ENCODE assay signal across 19 mouse cellular contexts in the genomic region with DNA sequence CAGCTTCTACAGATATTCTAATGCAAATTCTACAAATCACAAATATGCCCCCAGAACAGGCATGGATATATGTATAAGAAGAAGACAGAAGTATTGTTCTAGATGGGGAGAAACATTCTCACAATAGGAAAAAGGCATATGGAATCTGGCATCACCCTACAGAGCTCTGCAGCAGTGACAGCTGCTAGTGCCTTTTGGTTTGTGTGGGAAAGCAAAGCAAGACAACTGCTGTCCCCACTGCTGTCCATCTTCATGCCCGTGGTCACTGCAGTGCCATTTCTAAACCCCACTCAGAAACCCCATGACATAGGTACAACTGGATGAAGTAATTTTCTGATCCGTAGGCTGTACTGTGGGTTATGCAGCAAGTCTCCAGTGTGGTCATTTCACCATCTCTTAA. TPM values are rescaled to one million over a fixed set of nuclear protein-coding genes. Genes with fewer than 3 reads are reported as not detected.
DNase-seq lines count a peak whose midpoint lies in the region; ATAC-seq and TF ChIP-seq lines count a peak whose summit lies in the region.
"Had no signal": no experiment of that assay in that cellular context is flagged by ENCODE, and none has a peak within 500 bp of the region (broad histone marks: within the 10 kb centered on the region; RNA-seq: fewer than 3 reads in every experiment).

No protein-coding gene starts in this region.

- H3ac ChIP-seq in myocyte (ENCODE audit: control insufficient read depth, insufficient read length) = no peak overlapping the region

- H3K9me3 ChIP-seq in limb, embryonic 10.5 days (replicated peaks) = no peaks in the 10 kb centered on the region
- no peaks in the 10 kb centered on the region for H3K9me3 ChIP-seq in forebrain, embryonic 14.5 days (replicated peaks; ENCODE audit: control insufficient read depth, low read length)
- H3K9me3 ChIP-seq: G1E had no signal

- H3K27me3 ChIP-seq in limb, embryonic 10.5 days (ENCODE audit: low read depth, poor library complexity, severe bottlenecking) = no peaks in the 10 kb centered on the region
- H3K27me3 ChIP-seq in myocyte (ENCODE audit: control insufficient read depth, insufficient read depth, insufficient read length) = no peaks in the 10 kb centered on the region
- no peaks in the 10 kb centered on the region for H3K27me3 ChIP-seq in forebrain, embryonic 14.5 days (replicated peaks; ENCODE audit: control insufficient read depth, insufficient read depth, low read length)
- H3K27me3 ChIP-seq: CH12.LX, Patski had no signal

- H3K4me1 ChIP-seq in limb, embryonic 10.5 days = no peaks in the 10 kb centered on the region
- H3K4me1 ChIP-seq in forebrain, embryonic 14.5 days (ENCODE audit: control insufficient read depth, insufficient read depth, low read length) = no peaks in the 10 kb centered on the region

- H3K79me2 ChIP-seq in myocyte (ENCODE audit: control insufficient read depth, insufficient read depth) = no peaks in the 10 kb centered on the region

- no peaks in the 10 kb centered on the region for H3K36me3 ChIP-seq in limb, embryonic 10.5 days
- H3K36me3 ChIP-seq in myocyte (ENCODE audit: control insufficient read depth, insufficient read depth) = no peaks in the 10 kb centered on the region
- no peaks in the 10 kb centered on the region for H3K36me3 ChIP-seq in forebrain, embryonic 14.5 days (ENCODE audit: control insufficient read depth, insufficient read depth, low read length)

- WGBS in limb, embryonic 10.5 days = 88% methylated on average over 2 of the region's 2 CpGs
- 84% methylated on average over 2 of the region's 2 CpGs for WGBS in forebrain, embryonic 14.5 days

- no peak for TF ChIP-seq POLR2A in myocyte (IDR thresholded peaks at IDR 0.05; ENCODE audit: insufficient read length, low read depth)

- H3K4me3 ChIP-seq in limb, embryonic 10.5 days = no peak overlapping the region
- no peak overlapping the region for H3K4me3 ChIP-seq in myocyte
- H3K4me3 ChIP-seq in forebrain, embryonic 14.5 days (ENCODE audit: low read depth, low read length) = no peak overlapping the region

- no peak overlapping the region for H3K9ac ChIP-seq in forebrain, embryonic 14.5 days (ENCODE audit: low read length)

- ATAC-seq in forebrain, embryonic 14.5 days = no peak
- ATAC-seq in megakaryocyte-erythroid progenitor cell, adult 5-6 weeks (replicated peaks; ENCODE audit: low FRiP score, low TSS enrichment, poor library complexity, severe bottlenecking) = no peak
- ATAC-seq: activated CD4-positive, CD25-positive, alpha-beta regulatory T cell, adult 4 months; CD4-positive, CD25-positive, alpha-beta regulatory T cell, adult 4 months; Patski had no signal

- DNase-seq in limb, embryonic 10.5 days (ENCODE audit: low spot score) = peak; percentile 19
- no peak for DNase-seq in forebrain, embryonic 14.5 days (ENCODE audit: low spot score)
- DNase-seq: adrenal gland, adult 2 months; adrenal gland, adult 8-10 months; adrenal gland, postnatal 10 days; adrenal gland, postnatal 14 days; adrenal gland, postnatal 25 days; adrenal gland, postnatal 36 days; B cell, adult 2 months; cerebellum, adult 11 months; cerebellum, adult 11-12 months; cerebellum, adult 18-20 months had no signal

- no peak overlapping the region for H3K27ac ChIP-seq in limb, embryonic 10.5 days
- H3K27ac ChIP-seq in forebrain, embryonic 14.5 days (ENCODE audit: low read depth, low read length) = no peak overlapping the region

- H3K4me2 ChIP-seq in myocyte (ENCODE audit: low read depth) = peak overlapping the region; percentile 39
- H3K4me2 ChIP-seq in forebrain, embryonic 14.5 days (ENCODE audit: low read length) = no peak overlapping the region

TF ChIP-seq in myocyte, 11 proteins besides CTCF, POLR2A, EP300 and RAD21:
- TF ChIP-seq TCF12 (IDR thresholded peaks at IDR 0.05; ENCODE audit: insufficient read depth, poor library complexity, severe bottlenecking) (peak; percentile 51), MAX (IDR thresholded peaks at IDR 0.05; ENCODE audit: low read depth) (no peak), TCF3 (IDR thresholded peaks at IDR 0.05; ENCODE audit: insufficient read length, low read depth) (peak; percentile 43), SRF (IDR thresholded peaks at IDR 0.05; ENCODE audit: control insufficient read depth, insufficient read length, low read depth) (no peak), REST (IDR thresholded peaks at IDR 0.05; ENCODE audit: insufficient read depth, insufficient read length) (no peak), MYOG (IDR thresholded peaks at IDR 0.05; ENCODE audit: control insufficient read depth in 1 of 3, insufficient read depth in 1 of 3, insufficient read length in 2 of 3, low read depth in 2 of 3) (peak; percentile 73 to 95 (median 94)), MYOD1 (IDR thresholded peaks at IDR 0.05; ENCODE audit: control insufficient read depth in 1 of 3, insufficient read length in 2 of 3, low read depth in 2 of 3) (peak; percentile 62 to 95 (median 87))

RNA-seq across cellular contexts. Expression of a gene that starts 6.4 kb away (rescaled TPM):
- polyA plus RNA-seq in limb, embryonic 10.5 days (2016; fragmentation: Nextera tagmentation; extraction: Ambion mirVana) = 1.4 and 2.4 TPM in 2 replicates
- 7.6 TPM for polyA plus RNA-seq in myocyte (2012; fragmentation: generic; extraction: Trizol)
- 9.1 and 9.4 TPM in 2 replicates for polyA plus RNA-seq in forebrain, embryonic 14.5 days (2014; fragmentation: Nextera tagmentation; extraction: Ambion mirVana)
- 4.7 and 8.0 TPM in 2 replicates for total RNA-seq in megakaryocyte-erythroid progenitor cell, adult 5-6 weeks (2014; fragmentation: Nextera tagmentation)
- total RNA-seq in megakaryocyte-erythroid progenitor cell, adult 5-6 weeks (2017) = 4.5 and 7.8 TPM in 2 replicates
